Mouse (Mus musculus) common myeloid progenitor, adult 5-6 weeks (primary cell): ENCODE results near the gene Gm14406. TPM values are rescaled to one million over a fixed set of nuclear protein-coding genes. Genes with fewer than 3 reads are reported as not detected.
"Not testable (repeated sequence)": the region's sequence is repeated elsewhere in the genome, so short reads cannot be mapped to it uniquely, and the experiment has no call there.

ENCODE experiments used
- ATAC-seq: replicated peaks from 2 replicates; pipeline ENCODE4 v1.8.0; 2016; ENCODE audit warnings: low read depth, mild to moderate bottlenecking, moderate TSS enrichment, inconsistent platforms; ENCODE audit not compliant: poor library complexity, severe bottlenecking
- total RNA-seq: library from RNA; stranded (forward); fragments of 200-1000, 187-1606 nt; gene quantifications from 2 replicates; pipeline ENCODE4 v1.2.3, GENCODE M21; 2017

Gm14406 gene
- not detected in 2 replicates for total RNA-seq

GRCm38 (mm10) chr2:177577998-177578397 is at the start of gene Gm14406:
Gm14406 (minus strand) TSS chr2:177578210.
- not testable (repeated sequence) for ATAC-seq

GRCm38 (mm10) chr2:177575141-177575540 is 2.9 kb downstream of the Gm14406 start:
- not testable (repeated sequence) for ATAC-seq

DNA sequence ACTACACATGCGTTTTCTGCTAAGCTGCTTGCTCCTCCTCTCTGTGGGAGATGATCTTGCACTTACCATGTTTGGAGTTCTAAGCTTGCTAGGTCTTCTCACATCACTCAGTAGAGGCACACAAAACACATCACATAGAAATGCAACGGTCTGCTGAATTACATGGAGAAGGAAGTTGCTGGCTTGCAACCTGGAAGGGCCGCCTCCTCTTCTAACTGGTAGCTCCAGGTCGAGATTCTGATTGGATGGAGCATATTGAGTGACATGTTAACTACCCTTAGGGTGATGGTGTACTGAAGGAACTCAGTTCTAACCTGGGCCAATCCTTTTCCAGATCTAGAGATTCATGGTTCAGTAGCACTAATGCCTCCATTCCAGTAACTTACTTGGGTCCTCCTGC is 18.6 kb downstream of the Gm14406 start:
- ATAC-seq: not testable (repeated sequence)

- ATAC-seq: not testable (repeated sequence)
These were observed 22.7 kb downstream of the Gm14406 start for GRCm38 (mm10) chr2:177555261-177555660.

DNA sequence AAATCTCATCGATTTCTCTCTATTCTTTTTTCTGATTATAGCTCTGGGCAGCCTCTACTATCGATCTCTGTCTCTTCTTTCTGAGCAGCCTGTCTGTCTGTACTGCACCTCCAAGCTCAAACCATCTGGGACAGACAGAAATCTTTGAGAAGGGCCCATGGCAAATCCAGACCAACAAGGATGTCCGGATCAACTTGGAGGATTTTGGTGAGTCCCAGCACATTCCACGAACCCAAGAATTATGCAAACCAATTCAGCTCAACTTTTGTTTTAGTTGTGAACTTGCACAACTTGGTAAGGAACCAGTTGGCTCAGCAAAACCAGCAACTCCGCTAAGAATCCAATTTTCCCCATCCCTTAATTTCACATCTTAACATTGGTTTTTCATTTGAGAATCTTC is 40.3 kb downstream of the Gm14406 start:
- ATAC-seq: not testable (repeated sequence)

- ATAC-seq: not testable (repeated sequence)
These were observed 40.9 kb downstream of the Gm14406 start for GRCm38 (mm10) chr2:177537141-177537540.

- no peak for ATAC-seq
These were observed 42.1 kb downstream of the Gm14406 start for GRCm38 (mm10) chr2:177535876-177536275.

- not testable (repeated sequence) for ATAC-seq
These were observed 53.8 kb downstream of the Gm14406 start for GRCm38 (mm10) chr2:177524171-177524570.

GRCm38 (mm10) chr2:177523674-177524073 is 54.3 kb downstream of the Gm14406 start:
- ATAC-seq: not testable (repeated sequence)

DNA sequence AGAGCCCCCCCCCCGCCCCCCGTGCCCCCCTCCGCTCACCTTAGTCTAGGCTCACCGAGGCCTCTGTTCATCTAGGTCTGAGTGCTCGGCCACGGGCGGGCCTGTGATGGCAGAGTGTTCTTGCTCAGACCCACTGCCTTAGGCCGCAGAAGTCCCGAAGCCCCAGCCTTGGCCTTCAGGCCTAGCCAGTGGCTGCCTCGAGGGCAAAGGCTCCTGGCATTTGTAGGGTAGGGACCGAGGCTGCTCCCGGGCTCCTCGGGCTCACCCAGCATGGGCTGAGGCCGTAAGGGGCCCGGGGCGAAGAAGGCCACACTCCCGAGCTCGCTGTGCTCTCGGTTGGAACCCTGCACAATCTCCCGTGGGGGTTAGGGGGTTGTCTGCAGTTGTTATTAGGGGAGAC is 54.9 kb downstream of the Gm14406 start:
- ATAC-seq: no peak

GRCm38 (mm10) chr2:177520035-177520434 is 58.0 kb downstream of the Gm14406 start:
- ATAC-seq: no peak

Other genes with a start within 250 kb of the Gm14406 start
- not detected in 2 replicates for gene Gm14418, start 179.9 kb downstream of the Gm14406 start, total RNA-seq
- 12.7 and 13.2 TPM in 2 replicates for gene Zfp970, start 113.5 kb downstream of the Gm14406 start, total RNA-seq
- gene Gm14403, start 80.0 kb downstream of the Gm14406 start, total RNA-seq: 0.96 and 3.5 TPM in 2 replicates
- 5.3 and 8.5 TPM in 2 replicates for gene Gm14322, start 181.1 kb upstream of the Gm14406 start, total RNA-seq